Mouse (Mus musculus): ENCODE measurements around the gene Irf8.
A peak's percentile ranks its signal among the peaks of the same experiment; 100 is the strongest.

Gene Irf8

DNA sequence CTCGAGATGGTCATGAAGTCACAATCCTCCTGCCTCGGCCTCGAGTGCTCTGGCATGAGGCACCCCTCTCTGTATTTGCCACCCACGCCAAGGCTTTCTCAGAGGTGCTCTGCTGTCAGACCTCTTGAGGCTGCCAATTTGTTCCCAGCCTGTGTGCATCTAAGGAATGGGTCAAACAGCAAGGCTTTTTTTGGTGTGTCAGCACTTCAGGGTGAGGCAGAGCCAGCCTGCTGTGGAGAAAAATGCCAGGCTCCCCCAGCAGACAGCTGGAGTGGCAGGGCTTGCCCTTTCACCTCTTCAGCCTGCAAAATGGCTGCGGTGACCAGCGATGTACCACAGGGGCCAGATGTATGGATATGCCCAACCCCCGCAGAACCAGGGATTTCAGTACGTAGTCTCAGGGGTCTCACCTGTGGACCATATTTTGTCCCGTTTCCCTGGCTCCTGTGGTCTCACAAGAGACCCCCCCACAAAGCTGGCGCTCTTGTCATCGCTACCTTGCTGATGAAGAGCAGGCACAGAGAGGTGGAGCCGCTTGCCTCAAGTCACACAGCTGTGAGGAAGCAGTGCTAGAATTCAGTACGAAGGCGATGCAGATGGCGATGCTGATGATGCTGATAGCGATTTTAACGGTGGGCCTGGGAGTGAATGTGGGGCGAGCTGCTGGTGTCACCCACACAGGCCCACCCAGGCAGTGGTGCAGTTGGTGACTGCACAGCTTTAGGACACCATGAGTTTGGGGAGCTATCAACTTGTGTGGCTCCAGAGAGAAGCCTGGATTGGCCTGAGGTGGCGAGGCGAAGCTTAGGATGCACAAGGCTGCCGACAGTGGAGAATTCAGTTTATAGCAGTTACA is 15.3 kb downstream of the Irf8 start:
- DNase-seq (ENCODE audit: low spot score): no peak

DNA sequence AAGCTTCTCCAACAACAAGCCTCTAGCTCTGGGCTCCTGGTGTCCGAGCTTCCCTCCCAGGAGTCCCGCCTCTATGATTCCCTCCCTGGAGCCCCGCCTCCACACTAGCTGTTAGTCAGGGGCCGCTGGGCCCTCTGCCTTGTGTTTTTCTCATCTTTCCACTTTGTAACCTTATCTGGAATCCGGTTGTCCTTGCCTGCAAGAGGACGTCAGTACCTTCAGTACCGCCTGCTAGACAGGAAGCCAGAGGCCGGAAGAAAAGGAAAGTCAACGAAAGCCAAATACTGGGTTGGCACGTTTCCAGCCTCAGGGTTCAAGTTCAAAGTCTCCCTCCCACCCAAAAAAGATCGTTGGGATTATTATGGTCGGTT is 15.9 kb downstream of the Irf8 start:
- peak; percentile 74 for DNase-seq (ENCODE audit: low spot score)

DNA sequence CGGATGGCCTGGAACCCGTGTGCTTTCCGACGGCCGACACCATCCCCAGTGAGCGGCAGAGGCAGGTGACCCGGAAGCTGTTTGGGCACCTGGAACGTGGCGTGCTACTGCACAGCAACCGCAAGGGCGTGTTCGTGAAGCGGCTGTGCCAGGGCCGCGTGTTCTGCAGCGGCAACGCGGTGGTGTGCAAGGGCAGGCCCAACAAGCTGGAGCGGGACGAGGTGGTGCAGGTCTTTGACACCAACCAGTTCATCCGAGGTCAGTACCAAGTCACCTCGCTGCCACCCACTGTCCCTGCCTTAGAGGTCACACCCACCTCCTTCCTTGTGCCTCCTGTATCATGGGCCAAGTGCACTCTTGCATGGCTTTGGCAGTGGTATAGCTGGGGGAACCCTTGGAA is 17.3 kb downstream of the Irf8 start:
- no peak for DNase-seq (ENCODE audit: low spot score)

DNA sequence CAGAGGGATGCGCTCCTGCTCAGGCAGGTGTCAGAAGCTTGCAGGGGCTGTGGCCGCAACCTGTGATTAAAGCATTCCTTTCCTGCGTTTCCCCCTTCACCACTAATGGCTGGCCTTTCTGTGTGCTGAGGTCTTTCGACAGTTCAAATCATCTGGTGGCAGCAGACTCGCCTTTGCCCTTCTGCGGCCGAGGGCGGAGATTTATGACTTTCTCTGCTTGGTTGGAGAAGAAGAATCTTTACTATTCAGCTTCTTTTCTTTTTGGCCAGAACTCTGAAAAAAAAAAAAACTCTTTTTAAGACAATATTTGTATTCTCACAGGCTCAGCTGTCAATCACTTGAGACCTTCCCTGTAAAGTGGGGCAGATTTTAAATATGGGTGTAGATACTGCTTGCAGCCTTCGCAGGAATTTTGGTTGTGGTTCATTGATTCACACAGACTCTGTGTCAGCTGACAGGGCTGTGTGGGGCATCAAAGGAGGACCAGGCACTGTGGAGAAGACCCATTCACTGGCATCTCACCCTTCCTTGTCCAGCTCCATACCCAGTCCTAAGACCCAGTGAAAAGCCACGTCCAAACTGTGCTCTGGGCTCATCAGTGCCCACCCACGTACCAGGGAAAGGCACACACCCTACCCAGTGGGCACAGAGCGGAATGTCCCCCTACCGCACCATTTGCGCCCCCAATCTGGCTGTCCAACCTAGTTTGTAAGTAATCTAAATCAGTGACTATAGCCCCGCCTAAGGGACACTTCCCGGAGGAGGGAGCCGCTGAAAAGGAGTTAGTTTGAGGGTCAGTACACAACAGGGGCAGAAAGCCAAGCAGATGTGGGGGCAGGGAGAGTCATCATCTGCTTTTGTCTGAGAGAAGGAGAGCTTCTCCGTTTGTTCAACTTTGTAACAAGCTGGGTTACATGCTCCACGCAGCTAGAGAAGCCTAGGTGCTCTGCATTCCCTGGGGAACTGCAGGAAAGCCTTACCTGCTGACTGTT is 19.4 kb downstream of the Irf8 start:
- peak; percentile 63 for DNase-seq (ENCODE audit: low spot score)

DNA sequence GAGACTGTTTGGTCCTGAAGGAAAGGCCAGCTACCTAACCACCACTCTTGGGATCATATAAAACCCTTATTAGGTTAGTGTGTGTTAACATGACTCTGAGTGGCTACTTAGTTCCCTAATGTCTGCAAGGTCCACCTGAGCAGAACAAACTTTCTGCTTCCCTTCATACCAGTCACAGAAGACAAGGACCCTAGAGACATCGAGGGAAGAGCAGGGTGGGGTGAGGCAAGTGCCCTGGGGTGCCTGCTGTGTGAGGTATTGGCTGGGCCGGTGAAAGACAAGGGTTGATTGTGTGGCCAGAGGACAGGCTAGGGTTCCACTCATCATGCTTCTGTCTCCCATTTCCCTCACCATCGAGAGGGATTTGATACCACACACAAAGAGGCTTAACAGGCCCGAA is 21.8 kb downstream of the Irf8 start:
- no peak for DNase-seq (ENCODE audit: low spot score)

DNA sequence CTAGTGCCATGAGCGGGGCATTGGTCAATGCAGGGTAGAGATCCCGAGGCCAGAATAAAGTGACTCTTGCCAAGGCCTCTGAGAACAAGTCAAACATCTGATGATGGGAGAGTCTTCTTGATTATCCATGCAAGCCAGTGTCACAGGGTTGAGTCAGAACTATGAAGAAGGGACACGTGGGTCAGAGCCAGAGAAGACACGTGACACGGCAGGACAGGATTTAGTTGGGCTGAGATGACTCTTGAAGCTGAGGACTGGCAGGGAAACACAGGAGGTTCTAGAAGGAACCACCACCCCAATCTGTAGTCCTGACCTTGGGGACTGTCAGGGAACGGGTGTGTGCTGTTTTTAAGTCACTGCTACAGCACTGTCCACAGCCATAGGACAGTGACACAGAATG is 23.7 kb downstream of the Irf8 start:
- no peak for DNase-seq (ENCODE audit: low spot score)

DNA sequence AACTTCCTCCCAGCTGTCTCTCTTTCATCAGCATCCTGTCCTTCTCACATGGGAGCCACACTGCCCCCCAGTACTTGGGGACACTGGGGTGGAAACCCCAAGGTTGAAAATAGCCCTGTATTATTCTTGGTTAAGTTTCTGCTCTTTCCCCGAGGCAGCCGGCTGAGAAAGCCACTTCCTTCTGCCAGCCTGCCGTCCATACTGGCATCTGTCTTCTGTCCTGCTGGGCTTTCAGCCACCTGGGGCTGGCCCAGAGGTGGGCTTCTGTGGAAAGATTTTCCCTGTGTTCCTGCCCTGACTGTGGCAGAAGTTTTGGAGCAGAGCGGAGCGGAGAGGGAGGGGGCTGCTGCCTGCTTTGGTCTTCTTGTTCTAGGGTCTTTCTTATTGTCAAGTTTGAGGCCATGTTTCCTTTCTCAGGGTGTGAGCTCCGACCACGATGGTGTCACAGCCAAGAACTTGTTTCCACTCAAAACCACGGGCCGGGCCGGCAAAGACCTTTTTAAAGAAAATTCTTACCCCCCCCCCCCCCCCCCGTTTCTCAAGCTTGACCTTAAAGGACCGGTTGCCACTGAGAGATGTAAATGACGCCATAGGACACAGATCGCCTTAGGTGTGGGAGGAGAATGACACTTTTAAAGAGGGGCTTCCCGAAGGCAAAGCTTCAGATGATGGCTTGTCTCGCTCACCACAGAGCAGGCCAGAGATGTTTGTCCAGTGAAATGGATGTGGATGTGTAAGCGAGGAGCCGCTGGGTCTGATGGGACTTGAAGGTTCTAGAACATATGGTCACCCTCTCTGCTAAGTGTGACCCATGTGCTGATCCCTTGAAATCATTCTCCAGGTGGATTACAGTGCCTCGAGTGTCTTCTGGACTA is 24.4 kb downstream of the Irf8 start:
- DNase-seq (ENCODE audit: low spot score): no peak

DNA sequence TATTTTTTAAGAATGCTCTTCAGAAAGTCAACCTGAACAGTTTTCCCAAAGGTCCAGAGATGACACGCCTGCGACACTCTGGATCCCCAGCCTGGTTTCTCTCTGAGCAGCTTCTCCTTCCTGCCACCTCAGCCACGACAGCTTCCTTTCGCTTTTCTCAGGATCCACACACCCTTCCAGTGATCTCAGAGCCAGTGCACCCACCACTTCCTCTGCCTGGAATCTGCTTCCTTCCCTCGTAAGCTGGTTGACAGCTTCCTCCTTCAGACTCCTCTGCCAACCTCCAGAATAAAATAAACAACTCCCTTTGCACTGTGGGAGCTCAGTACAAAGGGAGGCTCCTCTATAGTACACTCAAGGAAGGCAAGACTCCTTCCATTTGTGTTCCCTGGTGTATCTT is 27.1 kb downstream of the Irf8 start:
- no peak for DNase-seq (ENCODE audit: low spot score)

DNA sequence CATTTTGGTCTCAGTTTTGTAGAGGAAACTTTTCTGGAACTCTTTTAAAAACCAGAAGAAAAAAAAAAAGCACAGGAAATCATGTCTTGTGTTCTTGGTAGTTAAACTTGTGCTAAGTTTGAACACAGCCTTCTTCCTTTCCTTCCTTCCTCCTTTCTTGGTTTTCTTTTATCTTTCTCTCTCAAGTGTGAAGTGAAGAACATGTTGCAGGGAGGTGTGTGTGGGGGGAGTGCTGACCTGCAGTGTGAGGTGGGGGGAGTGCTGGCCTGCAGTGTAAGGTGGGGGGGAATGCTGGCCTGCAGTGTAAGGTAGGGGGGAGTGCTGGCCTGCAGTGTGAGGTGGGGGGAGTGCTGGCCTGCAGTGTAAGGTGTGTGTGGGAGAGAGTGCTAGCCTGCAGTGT is 28.5 kb downstream of the Irf8 start:
- no peak for DNase-seq (ENCODE audit: low spot score)

DNA sequence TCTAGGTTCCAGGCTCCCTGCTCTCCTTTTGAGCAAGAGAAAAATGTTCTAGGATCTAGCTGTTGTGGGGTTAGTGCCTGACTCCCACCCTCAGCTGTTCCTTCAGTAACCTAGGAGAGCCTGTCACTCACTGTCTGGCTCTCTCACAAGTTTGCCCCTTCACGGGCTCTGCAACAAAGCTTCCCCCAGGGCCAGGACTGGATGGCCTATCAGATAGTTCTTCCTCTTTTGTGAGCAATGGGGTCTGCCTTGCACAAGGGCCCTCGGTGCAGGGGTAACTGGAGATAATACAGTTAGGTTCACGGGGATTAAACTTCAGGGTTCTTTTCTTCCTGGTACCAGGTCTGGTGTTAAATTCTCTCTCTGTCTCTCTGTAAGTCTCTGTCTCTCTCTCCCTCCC is 30.5 kb downstream of the Irf8 start:
- DNase-seq (ENCODE audit: low spot score): no peak

DNA sequence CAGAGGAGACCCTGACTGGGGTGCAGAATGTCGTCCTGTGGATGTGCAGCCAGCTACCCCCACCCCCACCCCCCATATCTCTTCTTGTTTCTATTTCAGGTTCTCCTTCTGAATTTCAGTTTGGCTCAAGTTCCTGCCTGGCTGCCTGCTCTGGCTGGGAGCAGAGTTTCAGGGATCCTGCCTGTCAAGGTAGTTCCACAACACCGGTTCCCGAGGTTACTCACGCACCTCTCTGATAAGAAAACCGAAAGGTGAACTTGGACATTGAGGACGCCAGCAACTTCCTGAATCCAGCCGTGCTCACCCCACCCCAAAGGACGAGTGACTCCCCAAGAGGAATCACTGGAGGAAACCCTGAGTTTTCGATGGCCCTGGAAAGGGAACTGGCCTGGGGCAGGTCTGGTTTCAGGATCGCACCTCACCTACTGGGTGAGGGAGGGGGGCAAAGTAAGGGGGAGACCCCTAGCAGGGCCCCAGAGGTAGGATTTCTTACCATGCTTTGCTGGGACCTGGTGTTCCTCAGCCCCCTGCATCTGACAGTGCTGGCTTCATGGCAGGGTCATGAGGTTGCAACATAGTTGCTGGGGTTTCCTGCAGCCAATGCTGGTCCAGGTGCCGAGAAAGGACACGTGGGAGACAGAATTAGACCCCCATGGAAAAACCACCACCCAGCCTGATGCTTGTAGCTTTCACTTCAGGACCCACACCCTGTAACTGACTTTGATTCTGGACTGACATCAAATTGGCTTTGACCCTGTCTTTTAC is 32.5 kb downstream of the Irf8 start:
- DNase-seq (ENCODE audit: low spot score): no peak

DNA sequence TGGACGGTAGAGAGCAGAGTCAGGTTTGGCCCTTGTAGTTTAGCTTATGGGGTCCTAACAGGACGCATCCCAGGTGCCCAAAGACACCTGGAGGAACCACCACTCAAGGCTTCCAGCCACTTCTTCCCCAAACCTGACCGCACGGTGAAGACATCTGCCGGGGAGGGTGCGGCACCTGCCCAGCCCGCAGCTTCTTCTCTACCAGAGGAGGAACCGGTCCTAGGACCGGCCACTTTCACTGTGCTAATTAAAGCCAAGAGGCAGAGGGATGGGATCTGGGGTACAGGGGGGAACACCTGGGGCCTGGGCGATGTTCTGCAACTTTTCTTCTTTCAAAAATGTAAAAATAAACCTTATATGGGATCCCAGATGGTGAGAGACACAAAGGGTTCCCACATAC is 41.0 kb downstream of the Irf8 start:
- DNase-seq (ENCODE audit: low spot score): no peak

DNA sequence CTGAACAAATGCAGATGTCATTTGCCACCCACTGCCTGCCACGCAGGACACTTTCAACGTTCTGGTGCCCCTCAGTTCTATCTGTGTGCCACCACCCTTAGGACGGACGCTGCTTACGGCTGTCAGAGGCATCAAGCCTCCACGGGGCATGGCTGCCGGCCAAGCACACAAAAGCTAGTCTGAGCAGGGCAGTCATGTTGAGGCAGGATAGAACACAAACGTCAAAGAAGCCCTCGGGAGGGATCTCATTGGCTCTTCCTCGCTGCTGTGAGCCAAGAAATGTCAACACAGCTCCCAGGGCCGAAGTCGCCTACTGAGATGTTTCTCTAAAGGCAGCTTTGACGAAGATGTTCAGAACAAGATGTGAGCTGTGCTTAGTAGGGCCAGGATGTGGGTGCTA is 41.6 kb downstream of the Irf8 start:
- DNase-seq (ENCODE audit: low spot score): no peak

DNA sequence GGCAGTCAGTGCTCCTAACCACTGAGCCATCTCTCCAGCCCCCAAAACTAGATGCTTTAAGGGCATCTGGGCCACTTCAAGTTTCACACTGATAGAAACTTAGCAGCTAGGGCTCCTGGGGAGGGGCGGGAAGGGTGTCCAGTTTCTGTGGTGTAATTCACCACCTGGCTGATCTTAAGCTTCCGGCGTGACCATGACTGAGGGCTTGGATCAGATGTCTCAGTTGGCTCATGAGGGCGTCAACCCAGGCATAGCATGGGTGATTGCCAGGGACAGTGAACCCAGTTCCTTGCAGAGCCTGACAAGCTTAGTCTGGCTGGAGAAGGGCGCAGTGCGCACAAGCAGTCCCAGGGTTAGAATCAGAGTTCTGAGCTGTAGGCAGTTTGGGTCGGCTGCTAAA is 42.9 kb downstream of the Irf8 start:
- DNase-seq (ENCODE audit: low spot score): no peak

DNA sequence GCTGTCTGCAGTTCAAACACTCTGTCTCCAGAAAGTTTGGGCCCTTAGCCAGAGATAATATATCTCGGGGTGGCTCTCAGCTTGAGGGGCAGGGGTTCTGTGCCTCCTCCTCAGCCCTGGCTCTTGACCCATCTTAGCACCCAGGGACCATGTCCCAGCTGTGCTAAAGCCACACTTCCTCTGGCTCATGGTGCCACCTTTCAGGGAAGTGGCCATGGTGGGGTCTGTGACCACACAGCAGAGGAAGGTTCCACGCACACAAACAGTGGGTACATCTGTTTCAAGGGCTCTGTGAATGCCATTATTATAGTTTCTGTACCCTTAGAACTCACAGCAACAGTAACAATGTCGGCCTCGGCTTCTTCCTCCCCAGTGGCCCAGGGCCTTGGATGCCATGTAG is 47.6 kb downstream of the Irf8 start:
- no peak for DNase-seq (ENCODE audit: low spot score)

DNA sequence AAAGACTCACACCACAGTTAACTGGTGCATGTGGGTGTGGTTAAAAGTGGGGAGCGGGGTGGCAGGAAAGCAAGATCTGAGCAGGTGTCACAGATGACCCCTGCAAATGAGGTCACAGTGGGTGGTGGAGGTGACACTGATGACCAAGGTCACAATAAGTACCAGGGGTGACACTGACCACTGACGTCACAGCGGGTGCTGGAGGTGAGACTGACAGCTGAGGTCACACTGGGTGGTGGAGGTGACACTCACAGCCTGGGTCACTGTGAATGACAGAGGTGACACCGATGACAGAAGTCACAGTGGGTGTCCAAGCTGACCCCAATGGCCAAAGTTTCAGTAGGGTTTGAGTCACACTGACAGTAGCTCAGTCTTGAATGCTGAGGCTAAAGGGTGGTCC is 50.6 kb downstream of the Irf8 start:
- no peak for DNase-seq (ENCODE audit: low spot score)

DNA sequence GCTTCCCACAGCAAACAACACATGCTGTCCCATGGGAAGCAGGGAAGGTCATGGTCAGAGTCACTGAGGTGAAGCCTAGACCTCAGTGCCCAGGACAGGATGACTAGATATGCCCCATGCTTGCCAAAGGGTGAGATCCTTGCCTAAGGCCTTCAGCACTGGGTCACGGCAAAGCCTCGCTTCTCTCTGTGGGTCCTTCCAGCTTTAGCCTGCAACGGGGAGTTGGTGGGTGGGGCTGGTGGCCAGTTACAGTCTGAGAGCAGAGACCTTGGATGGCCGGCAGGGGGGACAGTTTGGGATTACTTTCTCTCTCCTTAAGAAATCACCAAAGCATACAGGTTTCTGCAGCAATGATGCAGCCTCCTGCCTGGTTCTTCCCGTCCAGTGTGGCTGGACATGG is 51.5 kb downstream of the Irf8 start:
- no peak for DNase-seq (ENCODE audit: low spot score)

DNA sequence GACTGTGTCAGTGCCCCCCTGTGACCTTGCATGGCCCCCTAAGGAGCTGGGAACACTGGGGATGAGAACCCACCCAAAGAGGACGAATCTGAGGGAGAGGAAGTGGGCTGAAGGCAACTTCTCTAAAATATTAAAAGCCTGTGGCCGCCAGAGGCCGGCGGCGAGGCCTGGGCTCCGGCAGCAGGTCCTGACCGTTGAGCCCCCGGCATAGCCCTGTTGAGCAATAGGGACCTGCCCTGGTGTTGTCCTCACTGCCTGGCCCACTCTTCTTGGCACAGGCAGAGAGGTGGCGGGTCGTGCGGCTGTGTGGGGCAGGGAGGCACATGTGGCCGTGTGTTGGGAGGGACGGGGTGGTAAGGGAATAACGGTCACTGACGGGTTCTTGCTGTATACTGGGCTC is 56.6 kb downstream of the Irf8 start:
- no peak for DNase-seq (ENCODE audit: low spot score)

DNA sequence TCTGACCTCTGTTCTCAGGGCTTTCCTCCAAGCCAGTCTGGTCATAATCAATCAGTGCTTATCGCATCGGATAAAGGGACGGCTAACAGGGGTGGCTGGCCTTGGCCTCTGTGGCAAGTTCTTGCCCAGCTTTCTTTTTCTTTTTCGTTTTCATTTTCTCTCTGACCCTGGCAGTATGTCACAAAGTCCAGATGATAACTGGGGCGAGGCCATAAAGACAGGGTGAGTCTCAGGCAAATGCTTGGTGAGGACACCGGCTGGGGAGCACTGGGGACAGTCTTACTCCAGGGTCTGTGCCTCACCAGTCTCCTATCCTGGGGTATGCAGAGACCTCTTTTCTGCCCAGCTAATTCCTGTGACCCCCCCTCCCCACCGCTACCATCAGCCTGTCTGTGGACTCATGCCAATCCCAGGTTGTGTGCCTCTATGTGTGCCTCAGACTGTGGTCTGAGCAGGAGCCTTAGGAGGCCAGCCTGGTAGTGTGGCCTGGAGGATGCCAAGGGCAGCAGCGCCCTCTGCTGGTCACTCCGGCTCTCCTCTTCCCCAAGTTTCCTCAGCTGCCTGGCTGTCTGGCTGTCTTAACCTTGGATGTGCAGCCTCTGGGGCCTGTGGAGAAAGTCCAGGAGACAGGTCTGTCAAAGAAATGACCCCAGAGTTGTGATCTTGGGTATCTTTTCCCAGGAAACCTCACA is 59.9 kb downstream of the Irf8 start:
- peak; percentile 93 for DNase-seq (ENCODE audit: low spot score)

DNA sequence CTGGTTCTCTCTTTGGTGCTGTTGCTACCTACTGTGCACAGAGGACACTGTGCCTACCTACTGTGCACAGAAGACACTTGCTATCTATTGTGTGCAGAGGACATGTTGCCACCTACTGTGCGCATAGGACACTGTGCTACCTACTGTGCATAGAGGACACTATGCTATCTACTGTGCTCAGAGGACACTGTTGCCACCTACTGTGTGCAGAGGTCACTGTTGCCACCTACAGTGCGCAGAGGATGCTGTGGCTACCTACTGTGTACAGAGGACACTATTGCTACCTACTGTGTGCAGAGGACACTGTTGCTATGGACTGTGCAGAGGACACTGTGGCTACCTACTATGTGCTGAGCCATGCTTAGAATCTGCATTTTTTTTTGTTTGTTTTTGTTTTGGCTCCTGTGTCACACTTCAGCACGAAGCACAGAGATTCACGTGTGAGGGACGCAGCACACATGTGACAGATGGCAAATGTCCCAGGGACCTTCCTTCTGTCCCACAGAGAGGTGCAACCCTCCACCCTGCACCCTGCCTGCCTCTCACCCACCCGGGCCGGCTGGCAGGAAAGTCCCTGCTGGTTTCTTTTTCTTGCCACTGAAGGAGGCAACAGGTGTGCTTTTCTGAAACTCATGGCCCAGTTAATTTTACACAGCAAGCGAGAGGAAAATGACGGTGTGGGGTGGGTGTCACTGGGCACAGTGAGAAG is 61.0 kb downstream of the Irf8 start:
- no peak for DNase-seq (ENCODE audit: low spot score)
